22 mouse cellular contexts compared by ENCODE assay signal in genomic region chr12:68980640-68981039, GRCm38 (mm10).
"Had no signal": no experiment of that assay in that cellular context is flagged by ENCODE, and none has a peak within 500 bp of the region (broad histone marks: within the 10 kb centered on the region; RNA-seq: fewer than 3 reads in every experiment).

No protein-coding gene starts in this region.

- H3K4me3 ChIP-seq: liver, embryonic 15.5 days; lung, embryonic 15.5 days; midbrain, embryonic 10.5 days; midbrain, embryonic 12.5 days; myocyte; neural tube, embryonic 13.5 days; neural tube, embryonic 15.5 days had no signal

- H3K27ac ChIP-seq: liver, embryonic 15.5 days; lung, embryonic 15.5 days; macrophage; midbrain, embryonic 10.5 days; midbrain, embryonic 12.5 days; neural tube, embryonic 13.5 days; neural tube, embryonic 15.5 days had no signal

- DNase-seq: liver, postnatal 0 days; lung, adult 2 months; lung, postnatal 14 days; midbrain, embryonic 14.5 days; retina, postnatal 1 day; right cerebral cortex, adult 18-20 months; right cerebral cortex, postnatal 25 days; right cerebral cortex, postnatal 4 days; spleen, adult 18-20 months; thymus, adult 18-20 months; thymus, postnatal 14 days; thymus, postnatal 36 days had no signal

- H3K36me3 ChIP-seq: liver, embryonic 15.5 days; lung, embryonic 15.5 days; midbrain, embryonic 10.5 days; midbrain, embryonic 12.5 days; neural tube, embryonic 13.5 days; neural tube, embryonic 15.5 days had no signal

- ATAC-seq: liver, postnatal 0 days; lung, postnatal 0 days; midbrain, embryonic 16.5 days had no signal

- H3K9ac ChIP-seq: liver, embryonic 15.5 days; liver, postnatal 0 days; lung, embryonic 15.5 days; midbrain, embryonic 12.5 days; neural tube, embryonic 13.5 days; neural tube, embryonic 15.5 days had no signal

- H3K27me3 ChIP-seq: liver, embryonic 15.5 days; lung, embryonic 15.5 days; midbrain, embryonic 12.5 days; neural tube, embryonic 13.5 days; neural tube, embryonic 15.5 days had no signal

- H3K4me2 ChIP-seq: liver, embryonic 15.5 days; lung, embryonic 15.5 days; midbrain, embryonic 12.5 days; neural tube, embryonic 13.5 days; neural tube, embryonic 15.5 days had no signal

- H3K9me3 ChIP-seq: liver, embryonic 15.5 days; lung, embryonic 15.5 days; midbrain, embryonic 10.5 days; midbrain, embryonic 12.5 days; neural tube, embryonic 13.5 days; neural tube, embryonic 15.5 days had no signal

- H3K4me1 ChIP-seq: liver, embryonic 15.5 days; midbrain, embryonic 12.5 days; neural tube, embryonic 13.5 days; neural tube, embryonic 15.5 days had no signal
